Mouse (Mus musculus) spleen, postnatal 36 days (tissue): ENCODE data around the gene Gnb1.
"Not testable (repeated sequence)": the region's sequence is repeated elsewhere in the genome, so short reads cannot be mapped to it uniquely, and the experiment has no call there.

Experiments
- DNase-seq, 2 experiments: peaks; one replicate each; pipeline ENCODE4 v3.0.0; 2022; ENCODE audit warnings: low spot score in 2 of 2, mixed read lengths in 1 of 2

The Gnb1 gene

DNA sequence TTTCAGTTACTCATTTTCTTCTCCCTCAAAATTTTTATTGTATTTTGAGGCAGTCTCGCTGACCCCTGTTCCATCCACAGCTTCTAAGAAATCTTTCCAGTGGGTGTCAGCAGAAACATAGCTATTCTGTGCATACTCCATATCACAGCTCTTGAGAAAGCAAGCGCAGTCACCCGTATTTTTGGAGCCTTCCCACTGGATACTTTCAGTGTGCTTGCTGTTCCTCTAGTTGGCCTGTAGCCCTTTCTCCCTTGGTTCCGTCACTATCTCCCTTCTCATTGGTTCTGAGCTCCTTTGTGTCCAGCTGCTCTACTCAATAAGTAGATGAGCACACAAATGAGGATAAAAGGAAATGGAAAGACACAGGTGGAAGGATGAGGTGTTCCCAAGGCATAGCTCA is 59.9 kb downstream of the Gnb1 start:
- no peak for DNase-seq

DNA sequence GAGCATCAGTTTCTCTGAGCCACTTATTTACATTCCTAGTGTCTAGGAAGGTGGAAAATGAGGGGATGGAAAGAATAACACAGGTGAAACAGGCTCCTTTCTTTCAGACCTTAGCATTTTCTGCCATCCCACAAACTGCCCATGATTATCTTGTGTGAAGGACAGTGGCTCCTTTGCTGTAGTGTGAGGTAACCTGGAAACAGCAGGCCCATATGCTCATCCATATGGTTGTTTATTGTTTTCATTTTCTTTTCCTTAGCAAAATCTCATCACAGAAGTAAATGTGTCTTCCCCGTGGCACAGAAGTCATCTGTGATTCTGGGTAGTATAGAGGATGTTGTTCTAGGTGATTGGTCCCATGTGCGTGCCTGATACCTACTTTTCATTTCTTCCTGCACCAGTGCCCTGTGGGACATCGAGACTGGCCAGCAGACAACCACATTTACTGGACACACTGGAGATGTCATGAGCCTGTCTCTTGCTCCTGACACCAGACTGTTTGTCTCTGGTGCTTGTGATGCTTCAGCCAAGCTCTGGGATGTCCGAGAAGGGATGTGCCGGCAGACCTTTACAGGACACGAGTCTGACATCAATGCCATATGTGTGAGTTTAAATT is 61.9 kb downstream of the Gnb1 start:
- DNase-seq = no peak

DNA sequence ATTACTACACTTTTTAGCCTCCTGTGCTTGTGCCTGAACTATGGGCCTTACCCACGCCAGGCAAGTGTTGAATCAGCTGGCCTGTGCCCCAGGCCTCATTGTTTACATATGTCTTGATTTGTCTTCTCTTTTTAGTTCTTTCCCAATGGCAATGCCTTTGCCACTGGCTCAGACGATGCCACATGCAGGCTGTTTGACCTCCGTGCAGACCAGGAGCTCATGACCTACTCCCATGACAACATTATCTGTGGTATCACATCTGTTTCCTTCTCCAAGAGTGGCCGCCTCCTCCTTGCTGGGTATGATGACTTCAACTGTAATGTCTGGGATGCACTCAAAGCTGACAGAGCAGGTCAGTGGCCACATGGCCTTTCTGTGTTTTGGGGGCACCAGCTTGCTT is 63.7 kb downstream of the Gnb1 start:
- no peak for DNase-seq

DNA sequence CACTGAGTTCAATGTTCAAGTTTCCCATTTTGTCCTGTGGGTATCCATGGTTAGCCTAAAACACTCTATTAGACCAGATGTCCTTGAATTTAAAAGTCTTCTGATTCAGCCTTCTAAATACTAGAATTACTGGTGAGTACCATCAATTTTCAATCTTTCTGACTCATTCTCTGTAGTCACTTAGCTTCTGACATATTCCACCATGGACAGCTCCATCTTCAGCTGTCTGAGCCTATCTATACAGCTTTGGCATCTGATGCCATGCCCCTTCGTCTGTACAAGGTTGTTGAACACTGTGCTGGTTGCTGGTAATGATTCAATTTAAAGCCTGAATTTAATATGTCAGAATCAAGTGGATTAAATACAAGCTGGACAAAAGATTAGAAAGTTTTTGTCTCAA is 64.3 kb downstream of the Gnb1 start:
- DNase-seq = no peak

DNA sequence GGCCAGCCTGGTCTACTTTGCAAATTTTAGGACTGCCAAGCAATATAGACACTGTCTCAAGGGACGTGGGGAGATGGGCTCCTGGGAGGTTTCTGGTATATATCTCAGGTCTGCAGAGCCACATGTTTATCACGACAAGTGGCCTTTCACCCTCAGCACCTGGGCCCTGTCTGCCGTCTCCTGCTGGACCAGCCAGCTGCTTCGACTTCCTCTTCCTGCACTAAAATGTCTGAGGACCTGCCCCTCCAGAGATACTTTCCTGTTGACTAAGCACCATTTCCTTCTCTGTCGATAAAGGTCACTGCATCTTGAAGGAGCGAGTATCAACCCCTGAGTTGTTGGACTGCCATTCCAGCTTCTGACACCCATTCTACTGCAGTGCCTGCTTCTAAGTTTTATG is 68.3 kb downstream of the Gnb1 start:
- peak; percentile 53 for DNase-seq

DNA sequence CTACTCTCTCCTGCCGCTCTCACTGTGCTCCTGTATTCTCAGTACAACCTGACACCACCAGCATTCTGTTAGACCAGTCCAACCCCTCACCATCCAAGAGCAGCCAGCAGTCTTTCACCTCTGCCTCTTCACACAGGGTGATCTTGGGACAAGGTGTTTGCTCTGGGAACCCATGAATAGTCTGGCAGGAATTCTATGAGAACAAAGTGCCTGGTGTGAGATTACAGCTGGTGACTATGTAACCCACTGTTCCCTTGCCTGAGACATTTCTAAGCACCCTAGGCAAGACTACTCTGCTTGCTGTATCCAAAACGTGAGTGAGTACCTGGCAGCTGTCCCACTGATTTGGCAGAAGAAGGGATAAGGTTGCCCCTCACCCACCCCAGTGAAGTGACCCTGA is 69.8 kb downstream of the Gnb1 start:
- no peak for DNase-seq

DNA sequence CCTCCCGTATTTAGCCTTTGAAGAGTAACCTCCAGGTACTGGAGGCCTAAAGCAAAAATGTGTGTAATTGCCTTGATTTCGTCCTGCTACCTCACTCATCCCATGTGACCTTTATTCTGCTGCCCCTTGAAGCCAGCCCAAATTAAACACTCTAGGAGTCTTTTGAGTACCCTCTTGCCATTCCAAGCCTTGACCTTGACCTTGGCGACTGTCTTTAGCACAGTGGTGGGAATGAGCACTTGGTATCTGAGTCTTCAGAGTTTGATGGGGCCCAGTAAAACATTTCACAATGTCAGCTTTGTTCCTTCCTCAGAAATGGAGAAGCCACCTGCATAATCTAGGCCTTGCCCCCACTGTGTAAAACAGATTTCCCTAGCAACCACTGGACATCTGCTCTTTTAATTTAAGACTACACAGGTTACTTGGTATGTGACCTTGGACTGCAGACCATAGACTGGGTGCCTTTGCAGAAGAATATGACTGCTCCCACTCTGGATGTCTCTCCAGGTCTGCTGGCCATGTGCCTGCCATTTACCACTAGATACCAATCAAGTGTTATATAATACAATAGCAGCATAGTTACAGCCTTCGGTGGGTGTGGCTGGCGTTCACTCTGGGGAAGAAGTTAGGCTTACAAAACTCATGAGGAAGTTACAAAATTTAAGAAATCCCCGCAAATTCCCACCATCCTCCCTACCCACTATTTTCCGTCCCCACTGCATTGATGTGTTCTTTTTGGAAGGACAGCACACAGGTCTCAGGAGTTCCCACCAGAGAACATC is 70.7 kb downstream of the Gnb1 start, which contains the start of gene Nadk:
Nadk (plus strand) TSS at position 718 of the 782 bp plus-strand sequence.
- DNase-seq = peak; percentile 20 to 56

DNA sequence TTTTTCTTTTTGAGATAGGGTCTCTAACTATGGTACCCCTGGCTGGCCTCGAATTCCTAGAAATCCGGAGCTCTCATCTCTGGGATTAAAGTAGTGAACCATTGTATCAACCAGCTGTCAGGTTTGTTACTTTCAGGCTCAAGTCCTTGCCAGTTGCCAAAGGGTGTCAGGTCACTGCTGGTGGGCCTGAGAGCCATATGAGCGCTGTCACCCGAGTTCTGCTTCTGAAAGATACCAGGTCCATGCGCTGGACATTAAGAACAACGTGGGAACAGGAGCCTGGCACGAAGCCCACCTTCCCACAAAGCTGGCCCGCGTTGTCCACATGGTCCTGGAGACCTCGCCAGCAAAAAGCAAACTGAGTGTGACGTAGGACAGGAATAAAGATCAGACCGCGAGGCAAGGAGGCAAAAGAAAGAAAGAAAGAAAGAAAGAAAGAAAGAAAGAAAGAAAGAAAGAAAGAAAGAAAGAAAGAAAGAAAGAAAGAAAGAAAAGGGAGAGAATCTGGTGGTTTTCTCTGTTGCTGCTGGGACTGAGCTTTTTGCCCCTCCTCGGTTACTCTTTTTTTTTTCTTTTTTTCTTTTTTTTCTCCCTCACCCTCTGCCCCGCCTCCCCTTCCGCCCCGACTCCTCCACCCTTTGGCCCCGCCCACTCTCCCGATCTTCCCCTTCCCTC is 71.7 kb downstream of the Gnb1 start:
- DNase-seq = peak in 1 of 2 experiments; percentile 38

DNA sequence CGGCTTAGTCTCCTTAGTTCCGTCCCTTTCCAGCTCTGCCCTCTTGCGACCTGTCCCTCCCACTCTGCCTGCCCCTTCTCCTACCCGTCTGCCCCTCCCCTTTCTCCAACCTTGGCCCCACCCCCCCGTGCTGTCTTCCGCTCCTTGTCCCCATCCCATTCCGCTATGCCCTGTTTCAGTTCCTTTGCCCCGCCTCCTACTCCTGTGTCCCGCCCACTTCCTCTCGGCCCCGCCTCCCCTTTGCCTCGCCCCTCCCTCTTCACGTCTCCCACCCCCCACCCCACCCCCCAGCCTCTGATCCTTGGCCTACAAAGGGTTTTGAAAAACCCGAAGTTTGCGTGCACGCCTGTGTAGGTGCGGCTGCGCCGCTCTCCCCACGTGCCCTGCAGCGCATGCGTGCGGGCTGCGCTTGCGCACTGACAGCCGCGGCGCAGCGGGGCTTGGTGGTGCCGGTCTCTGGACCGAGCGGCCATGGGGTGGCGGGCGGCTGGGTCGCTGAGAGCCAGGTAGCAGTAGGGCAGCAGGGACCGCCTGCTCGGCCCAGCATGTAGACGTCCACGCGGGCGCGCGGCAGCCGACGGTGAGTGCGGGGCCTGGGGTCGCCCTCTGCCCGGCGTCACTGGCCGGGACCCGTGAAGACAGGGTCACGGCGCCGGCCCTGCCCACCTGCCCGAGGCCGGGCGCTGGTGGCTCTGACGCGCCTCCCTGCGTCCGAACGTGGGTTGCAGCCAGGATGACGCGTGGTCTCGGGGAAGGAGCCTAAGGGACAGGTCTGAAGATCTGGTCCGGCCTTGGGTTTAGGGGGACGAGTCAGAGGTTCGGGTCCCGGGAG is 72.5 kb downstream of the Gnb1 start:
- peak; percentile 95 to 96 for DNase-seq

DNA sequence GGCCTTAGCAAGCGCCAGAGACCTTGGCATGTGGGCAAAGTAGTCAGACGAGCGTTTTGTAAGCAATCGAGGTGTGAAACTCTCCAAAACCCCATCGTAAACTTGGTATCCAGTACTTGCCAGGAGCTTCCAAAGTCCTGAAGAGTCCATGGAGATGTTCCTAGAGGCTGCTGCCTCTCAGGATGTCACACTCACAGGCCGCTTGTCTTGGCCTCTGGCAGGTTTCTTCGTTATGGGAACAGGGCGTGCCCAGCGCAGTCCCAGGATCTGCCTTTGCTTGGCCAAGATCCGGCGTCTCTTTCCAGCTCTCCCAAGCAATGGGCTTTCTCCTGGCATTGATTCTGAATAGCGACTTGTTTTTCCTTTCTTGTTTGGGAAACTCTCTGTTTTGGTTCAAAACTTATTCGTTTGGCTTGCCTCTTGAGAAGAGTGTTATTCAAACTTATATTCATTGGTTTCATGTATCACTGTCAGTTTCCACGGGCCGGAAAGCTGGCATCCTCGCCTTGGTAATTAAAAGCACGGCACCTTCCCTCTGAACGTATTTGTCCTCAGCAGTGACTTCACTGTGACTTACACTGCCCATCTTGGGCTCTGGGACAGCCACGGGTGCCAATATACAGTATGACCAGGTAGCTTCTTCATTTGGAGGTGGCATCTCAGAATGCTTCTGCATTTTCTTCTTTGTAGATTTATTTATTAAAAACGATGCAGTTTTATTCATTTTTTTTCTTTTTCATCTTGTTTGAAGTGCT is 73.3 kb downstream of the Gnb1 start:
- no peak for DNase-seq

DNA sequence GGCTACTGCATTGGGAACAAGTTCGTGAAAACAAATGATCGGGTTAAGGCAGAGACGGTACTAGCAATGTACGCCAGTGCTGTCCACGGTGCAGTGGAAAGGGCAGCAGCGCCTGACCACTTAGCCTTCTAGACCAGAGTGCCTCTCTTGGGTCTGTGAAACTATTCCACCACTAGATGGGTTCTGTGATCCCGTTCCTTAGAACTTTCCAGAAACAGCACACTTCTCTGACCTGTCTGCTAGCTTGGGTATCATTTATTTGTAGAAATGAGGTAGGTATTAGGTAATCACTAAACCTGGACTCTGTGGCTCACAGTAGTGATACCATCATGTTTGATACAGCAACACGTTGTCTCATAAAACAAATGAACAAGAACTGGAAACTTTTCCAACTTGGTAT is 75.4 kb downstream of the Gnb1 start:
- DNase-seq = no peak

DNA sequence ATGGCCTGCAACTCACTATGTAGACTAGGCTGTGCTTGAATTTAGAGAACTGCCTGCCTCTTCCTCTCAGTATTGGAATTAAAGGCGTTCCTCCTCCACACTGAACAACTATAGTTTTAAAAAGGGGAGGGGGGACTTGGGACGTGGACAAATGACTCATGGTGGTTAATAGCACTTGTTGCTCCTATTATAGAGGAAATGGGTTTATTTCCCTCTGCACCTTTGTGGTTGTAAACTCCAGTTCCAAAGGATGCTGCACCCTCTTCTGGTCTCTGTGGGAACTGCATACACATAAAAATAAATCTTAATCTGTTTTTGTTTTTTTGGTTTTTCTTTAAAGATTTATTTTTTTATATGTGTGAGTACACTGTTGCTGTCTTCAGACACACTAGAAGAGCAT is 77.0 kb downstream of the Gnb1 start:
- peak in 1 of 2 experiments; percentile 25 for DNase-seq

DNA sequence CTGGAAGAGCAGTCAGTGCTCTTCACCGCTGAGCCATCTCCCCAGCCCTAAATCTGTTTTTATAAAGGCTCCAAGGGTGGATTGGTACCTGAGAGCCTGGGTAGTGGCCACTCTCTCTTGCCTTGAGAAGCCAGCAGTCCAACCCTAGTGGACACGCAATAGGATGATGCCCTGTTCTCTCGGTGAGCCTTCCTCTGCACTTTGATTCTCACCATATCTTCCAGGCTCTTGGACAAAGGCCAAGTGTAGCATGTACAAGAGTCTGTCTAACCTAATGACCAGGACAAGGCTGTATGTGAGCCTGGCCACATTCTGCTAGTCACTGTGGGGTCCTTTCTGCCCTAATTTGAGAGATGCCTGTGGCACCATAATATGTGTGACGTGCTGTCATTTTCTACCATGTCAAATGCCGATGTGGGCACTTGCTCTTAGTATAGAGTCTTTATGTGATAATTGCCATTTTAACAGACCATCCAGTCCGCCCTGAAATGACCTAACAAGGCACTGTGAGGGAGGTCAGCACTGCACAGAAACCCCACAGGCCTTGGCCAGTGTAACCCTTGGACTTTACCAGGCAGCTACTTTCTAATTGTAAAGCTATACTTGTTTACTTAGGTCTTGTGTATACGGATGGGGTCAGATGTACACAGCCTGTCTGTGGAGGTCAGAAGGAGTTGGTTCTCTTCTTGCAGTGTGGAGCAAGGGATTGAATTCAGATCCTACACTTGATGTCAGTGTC is 77.6 kb downstream of the Gnb1 start:
- no peak for DNase-seq

DNA sequence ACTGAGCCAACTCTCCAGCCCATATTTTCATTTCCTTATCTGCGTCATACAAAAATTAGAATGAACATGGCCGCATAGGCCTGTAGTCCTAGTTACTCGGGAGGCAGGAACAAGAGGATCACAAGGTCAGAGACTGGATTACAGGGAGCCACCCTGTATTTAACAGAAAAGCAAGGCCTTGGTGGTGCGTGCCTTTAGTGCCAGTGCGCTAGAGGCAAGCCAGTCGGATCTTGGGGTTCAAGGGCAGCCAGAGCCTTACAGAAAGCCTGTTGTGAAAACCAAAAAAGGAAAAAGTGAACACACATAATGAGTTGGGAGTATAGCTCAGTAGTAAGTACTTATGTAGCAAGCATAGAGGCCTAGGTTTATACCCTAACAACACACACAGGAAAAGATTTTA is 78.7 kb downstream of the Gnb1 start:
- DNase-seq = no peak

DNA sequence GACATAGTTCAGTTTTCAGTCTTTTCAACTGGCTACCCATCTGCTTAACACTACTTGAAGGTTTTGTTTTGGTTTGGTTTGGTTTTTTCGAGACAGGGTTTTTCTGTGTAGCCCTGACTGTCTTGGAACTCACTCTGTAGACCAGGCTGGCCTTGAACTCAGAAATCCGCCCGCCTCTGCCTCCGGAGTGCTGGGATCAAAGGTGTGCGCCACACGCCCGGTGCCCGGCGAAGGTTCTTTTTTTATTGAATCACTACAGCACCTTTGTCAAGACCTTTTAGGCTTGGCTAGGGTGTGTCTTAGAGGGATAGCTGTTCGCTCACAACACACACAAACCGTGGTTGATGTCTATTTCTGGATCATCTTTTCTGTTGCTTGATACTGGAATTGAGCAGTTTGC is 79.2 kb downstream of the Gnb1 start:
- not testable (repeated sequence) for DNase-seq

DNA sequence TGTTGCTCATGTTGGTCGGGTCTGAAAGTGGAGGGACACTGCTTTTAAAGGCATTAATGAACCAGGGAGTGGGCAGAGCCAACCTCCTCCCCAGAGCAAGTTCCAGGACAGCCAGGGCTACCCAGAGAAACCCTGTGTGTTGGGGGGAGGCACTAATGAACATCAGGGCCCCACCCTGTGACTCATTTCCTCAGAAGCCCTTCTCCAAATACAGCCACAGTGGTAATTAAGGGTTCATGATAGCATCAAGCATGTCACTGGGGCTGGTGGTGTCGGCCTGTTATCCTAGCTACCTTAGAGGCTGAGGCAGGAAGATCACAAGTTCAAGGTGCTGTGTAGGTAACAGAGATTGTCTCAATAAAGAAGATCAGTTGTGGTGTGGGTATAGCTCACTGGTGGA is 80.3 kb downstream of the Gnb1 start:
- DNase-seq = no peak

DNA sequence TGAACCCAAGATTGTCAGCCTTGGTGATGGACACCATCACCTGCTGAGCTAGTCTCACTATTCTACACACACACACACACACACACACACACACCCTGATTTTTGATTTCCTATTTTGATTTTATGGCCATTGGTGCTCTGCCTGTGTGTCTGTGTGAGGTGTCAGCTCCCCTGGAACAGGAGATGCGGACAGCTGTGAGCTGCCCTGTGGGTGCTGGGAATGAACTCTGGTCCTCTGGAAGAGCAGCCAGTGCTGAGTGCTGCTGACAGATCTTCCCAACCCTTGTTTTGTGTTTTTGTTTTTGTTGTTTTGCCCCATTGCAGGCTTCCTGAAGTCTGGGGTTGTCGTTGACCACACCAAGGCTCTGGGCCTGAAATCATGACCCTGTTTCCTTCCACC is 82.0 kb downstream of the Gnb1 start:
- DNase-seq = no peak

DNA sequence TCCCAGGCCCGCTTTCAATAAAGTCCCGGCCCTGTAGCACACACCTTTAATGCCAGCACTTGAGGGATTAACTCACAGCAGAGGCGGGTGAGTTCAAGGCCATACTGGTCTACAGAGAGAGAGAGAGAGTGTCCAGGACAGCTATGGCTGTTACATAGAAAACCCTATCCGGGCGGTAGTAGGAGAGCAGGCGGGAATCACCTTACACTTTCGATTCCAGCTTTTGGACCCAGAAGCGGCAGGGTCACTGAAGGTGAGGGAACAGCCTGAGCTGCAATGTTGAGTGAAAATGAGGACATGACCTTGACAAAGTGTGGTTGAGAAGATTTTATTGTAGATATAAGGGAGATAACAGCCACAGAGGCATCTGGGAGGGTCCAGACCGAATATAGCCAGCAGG is 82.7 kb downstream of the Gnb1 start:
- DNase-seq = no peak

DNA sequence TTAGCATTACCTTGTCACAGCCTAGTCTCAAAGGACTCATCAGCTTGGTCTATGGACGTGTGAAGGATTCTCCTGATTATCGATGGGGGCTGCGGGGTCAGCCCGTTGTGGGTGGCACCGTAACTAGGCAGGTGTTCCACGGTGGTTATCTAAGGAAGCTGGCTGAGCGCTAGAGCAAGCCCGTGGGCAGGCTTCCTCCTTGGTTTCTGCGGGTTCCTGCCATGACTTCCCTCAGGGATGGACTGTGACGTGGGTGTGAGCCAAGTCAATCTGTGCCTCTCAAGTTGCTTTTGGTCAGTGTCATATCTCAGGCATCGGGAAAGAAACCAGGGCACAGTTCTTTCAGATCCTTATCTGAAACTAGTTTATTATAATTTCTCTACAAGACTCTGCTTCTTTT is 83.8 kb downstream of the Gnb1 start:
- DNase-seq = no peak

DNA sequence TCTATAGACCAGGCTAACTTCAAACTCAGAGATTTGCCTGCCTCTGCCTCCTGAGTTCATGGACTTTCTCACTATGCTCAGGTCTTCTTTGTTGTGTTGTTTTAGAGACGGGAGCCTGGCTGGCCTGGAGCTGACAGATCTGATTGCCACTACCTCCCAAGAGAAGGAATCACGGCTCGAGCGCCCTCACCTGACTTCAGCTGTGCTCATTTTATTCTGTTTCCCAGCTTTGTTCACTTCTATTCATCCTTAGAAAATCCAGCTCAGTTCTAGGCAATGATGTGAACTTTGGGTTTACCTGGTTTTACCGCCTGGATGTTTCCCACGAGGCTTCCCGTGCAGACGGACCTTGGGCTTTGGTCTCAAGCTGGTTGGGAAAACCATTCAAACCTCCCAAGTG is 84.4 kb downstream of the Gnb1 start:
- no peak for DNase-seq

DNA sequence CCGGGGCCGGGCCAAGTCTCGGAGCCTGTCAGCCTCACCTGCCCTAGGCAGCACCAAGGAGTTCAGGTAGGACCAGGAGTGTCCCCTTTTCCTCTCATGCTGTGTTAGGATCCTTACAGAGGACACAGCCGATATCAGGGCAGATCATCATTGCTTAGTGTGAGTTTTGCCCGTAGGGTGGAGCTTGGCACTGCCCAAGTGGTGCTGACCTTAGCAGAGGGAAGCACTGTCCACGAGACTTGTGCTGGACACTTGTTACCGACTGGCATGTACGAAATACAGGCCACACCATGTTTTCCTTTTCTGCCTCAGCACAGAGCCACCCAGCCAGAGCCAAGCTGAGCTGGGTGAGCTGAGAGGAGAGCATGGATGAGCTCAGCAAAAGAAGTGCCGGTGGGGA is 86.0 kb downstream of the Gnb1 start:
- DNase-seq = no peak
